Mouse (Mus musculus) stomach, embryonic 16.5 days (tissue): ENCODE data around the gene Foxd3. TPM values are rescaled to one million over a fixed set of nuclear protein-coding genes. Genes with fewer than 3 reads are reported as not detected.
A peak's percentile ranks its signal among the peaks of the same experiment; 100 is the strongest.
"Not testable (repeated sequence)": the region's sequence is repeated elsewhere in the genome, so short reads cannot be mapped to it uniquely, and the experiment has no call there.

ENCODE experiments used
- ATAC-seq: fragments of 200-750 bp; cut with Nextera tagmentation; 2 replicates; pipeline ENCODE4 v1.8.0; 2017; ENCODE audit warnings: moderate number of reproducible peaks, moderate TSS enrichment; ENCODE audit not compliant: insufficient read depth, low FRiP score
- H3K27ac ChIP-seq: fragments of 300-500 bp; sonication (generic); 2 replicates; pipeline ENCODE4 v1.5.1; 2014; ENCODE audit warnings: low read length
- H3K27me3 ChIP-seq: fragments of 300-500 bp; sonication (generic); 2 replicates; pipeline ENCODE4 v1.6.1; 2014; ENCODE audit warnings: low read length, control low read depth, mixed read lengths; ENCODE audit not compliant: control insufficient read depth, insufficient read depth
- H3K36me3 ChIP-seq: fragments of 300-500 bp; sonication (generic); 2 replicates; pipeline ENCODE4 v1.6.1; 2014; ENCODE audit warnings: low read length; ENCODE audit not compliant: control insufficient read depth, insufficient read depth
- H3K4me1 ChIP-seq: fragments of 300-500 bp; sonication (generic); 2 replicates; pipeline ENCODE4 v1.6.1; 2014; ENCODE audit warnings: low read length, control low read depth, mixed read lengths; ENCODE audit not compliant: control insufficient read depth, insufficient read depth
- H3K4me2 ChIP-seq: fragments of 300-500 bp; sonication (generic); 2 replicates; pipeline ENCODE4 v1.6.1; 2014; ENCODE audit warnings: low read depth, low read length, mixed read lengths
- H3K4me3 ChIP-seq: fragments of 300-500 bp; sonication (generic); replicated peaks from 2 replicates; pipeline ENCODE4 v1.5.1; 2014; ENCODE audit warnings: mild to moderate bottlenecking, low read length
- H3K9ac ChIP-seq: fragments of 300-500 bp; sonication (generic); 2 replicates; pipeline ENCODE4 v1.6.1; 2014; ENCODE audit warnings: low read length
- H3K9me3 ChIP-seq: fragments of 300-500 bp; sonication (generic); replicated peaks from 2 replicates; pipeline ENCODE4 v1.6.1; 2016; ENCODE audit warnings: low read length, control low read depth; ENCODE audit not compliant: control insufficient read depth
- WGBS: fragments of 180-500 bp; shearing (Covaris S2); extraction: QIAGEN DNeasy Blood & Tissue Kit; methylation state at CpG from one replicate; pipeline ENCODE4 v1.1.7; 2014; 5-methylcytosine and 5-hydroxymethylcytosine counted together
- polyA plus RNA-seq: library from polyadenylated mRNA; unstranded; fragments of >200 nt; fragmentation: Nextera tagmentation; extraction: Ambion mirVana; gene quantifications from 2 replicates; pipeline ENCODE4 v1.2.1, GENCODE M21; 2015

Gene Foxd3
- polyA plus RNA-seq, result 0.54 and 0.98 TPM in 2 replicates

GRCm38 (mm10) chr4:99655937-99656604 is at the start of gene Foxd3:
Gene Foxd3, plus strand, starts transcription at chr4:99656299.
- WGBS, result 1% methylated on average over 62 of the region's 62 CpGs
- Histone ChIP-seq H3K36me3 (no peaks in the 10 kb centered on the region), H3K9me3 (no peaks in the 10 kb centered on the region), H3K4me2 (peak within 1 kb of the TSS; percentile 47), H3K27ac (no peak within 1 kb of the TSS), H3K4me1 (peaks cover 18% of the 10 kb centered on the region), H3K27me3 (peaks cover 80% of the 10 kb centered on the region), H3K4me3 (peak within 1 kb of the TSS; percentile 38), H3K9ac (no peak within 1 kb of the TSS)
- ATAC-seq, result peak; percentile 34; the same call in 1 of the 2 replicates

- no peak for ATAC-seq
- no peaks in the 10 kb centered on the region for H3K27me3 ChIP-seq
- no peak overlapping the region for H3K27ac ChIP-seq
- no peaks in the 10 kb centered on the region for H3K4me1 ChIP-seq
- no peak overlapping the region for H3K4me2 ChIP-seq
- H3K36me3 ChIP-seq, result no peaks in the 10 kb centered on the region
- no peaks in the 10 kb centered on the region for H3K9me3 ChIP-seq
- H3K9ac ChIP-seq, result no peak overlapping the region
- WGBS, result 86% methylated on average over 10 of the region's 10 CpGs
- H3K4me3 ChIP-seq, result no peak overlapping the region
These were observed 43.9 kb upstream of the Foxd3 start for GRCm38 (mm10) chr4:99612156-99612555.

- ATAC-seq, result no peak
- no peaks in the 10 kb centered on the region for H3K4me1 ChIP-seq
- H3K4me3 ChIP-seq, result no peak overlapping the region
- H3K9me3 ChIP-seq, result no peaks in the 10 kb centered on the region
- no peak overlapping the region for H3K27ac ChIP-seq
- H3K27me3 ChIP-seq, result no peaks in the 10 kb centered on the region
- no peak overlapping the region for H3K9ac ChIP-seq
- no peak overlapping the region for H3K4me2 ChIP-seq
- no peaks in the 10 kb centered on the region for H3K36me3 ChIP-seq
- 60% methylated on average over 12 of the region's 12 CpGs for WGBS
These were observed 43.3 kb upstream of the Foxd3 start for GRCm38 (mm10) chr4:99612609-99613350.

DNA sequence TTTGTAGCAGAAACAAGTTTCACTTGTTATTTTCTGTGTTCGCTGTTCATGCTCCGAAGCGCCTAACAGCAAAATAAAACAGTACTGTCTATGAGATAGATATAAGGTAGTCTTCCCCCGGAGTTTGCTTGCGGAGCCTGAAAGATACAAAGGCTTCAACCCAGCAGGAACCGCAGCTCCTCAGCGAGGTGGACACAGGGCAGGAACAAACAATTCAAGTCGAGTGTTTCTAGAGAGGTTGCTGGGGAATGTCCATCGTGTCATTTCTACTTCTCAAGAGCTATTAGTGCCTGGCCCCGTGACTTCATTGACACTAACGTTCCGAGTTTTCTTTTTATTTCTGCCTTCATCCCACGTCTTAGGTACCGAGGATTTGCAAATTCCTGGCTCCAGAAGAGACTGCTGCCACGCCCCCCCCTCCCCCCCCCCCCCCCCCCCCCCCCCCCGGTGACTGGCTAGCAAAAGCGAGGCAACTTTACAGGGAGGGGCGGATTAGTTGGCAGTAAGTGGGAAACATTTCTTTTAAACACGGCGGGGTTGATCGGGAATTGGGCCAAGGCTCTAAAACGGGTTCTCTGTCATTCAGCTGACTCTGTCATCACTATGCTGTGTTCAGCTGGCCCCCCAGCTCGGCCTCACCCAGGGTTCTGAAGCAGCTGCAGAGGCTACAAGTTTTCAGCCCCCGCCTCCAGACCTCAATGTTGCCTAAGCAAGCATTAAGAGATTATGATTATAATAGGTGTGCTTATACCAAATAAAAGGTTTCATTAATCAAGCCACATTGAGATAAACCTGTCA is 29.9 kb upstream of the Foxd3 start:
- Histone ChIP-seq H3K27ac (no peak overlapping the region), H3K4me2 (peak overlapping the region; percentile 47), H3K4me3 (peak overlapping the region; percentile 19; the same call in 1 of the 2 replicates), H3K36me3 (no peaks in the 10 kb centered on the region), H3K9ac (no peak overlapping the region), H3K27me3 (no peaks in the 10 kb centered on the region), H3K4me1 (no peaks in the 10 kb centered on the region), H3K9me3 (no peaks in the 10 kb centered on the region)
- 10% methylated on average over 23 of the region's 24 CpGs for WGBS
- no peak for ATAC-seq

GRCm38 (mm10) chr4:99627057-99627456 is 29.0 kb upstream of the Foxd3 start:
- Histone ChIP-seq H3K36me3 (no peaks in the 10 kb centered on the region), H3K9me3 (no peaks in the 10 kb centered on the region), H3K27ac (no peak overlapping the region), H3K4me2 (no peak overlapping the region), H3K9ac (no peak overlapping the region), H3K4me3 (no peak overlapping the region), H3K27me3 (no peaks in the 10 kb centered on the region), H3K4me1 (no peaks in the 10 kb centered on the region)
- no peak for ATAC-seq
- WGBS, result 62% methylated on average over 13 of the region's 13 CpGs

DNA sequence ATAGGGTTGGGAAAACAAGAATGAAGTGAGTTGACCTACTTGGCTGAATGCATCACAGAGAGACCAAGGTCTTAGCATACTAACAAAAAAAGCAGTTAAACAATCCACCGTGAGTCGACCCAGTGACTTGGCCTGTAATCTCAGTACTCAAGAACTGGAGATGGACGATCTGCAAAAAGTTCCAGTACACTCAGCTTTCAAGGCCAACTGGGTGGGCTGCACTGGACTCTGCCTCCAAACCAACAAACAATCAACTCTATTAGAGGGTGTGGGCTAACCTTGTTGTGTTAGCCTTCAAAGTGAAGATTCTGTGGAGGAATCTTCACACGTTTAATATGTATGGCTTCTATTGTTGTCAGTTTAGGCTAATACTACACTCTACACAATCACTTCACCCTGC is 20.1 kb upstream of the Foxd3 start:
- no peaks in the 10 kb centered on the region for H3K27me3 ChIP-seq
- H3K36me3 ChIP-seq, result no peaks in the 10 kb centered on the region
- no peaks in the 10 kb centered on the region for H3K4me1 ChIP-seq
- no peaks in the 10 kb centered on the region for H3K9me3 ChIP-seq
- ATAC-seq, result no peak
- 65% methylated on average over 4 of the region's 4 CpGs for WGBS
- no peak overlapping the region for H3K4me3 ChIP-seq
- H3K27ac ChIP-seq, result no peak overlapping the region
- H3K9ac ChIP-seq, result no peak overlapping the region
- H3K4me2 ChIP-seq, result no peak overlapping the region

DNA sequence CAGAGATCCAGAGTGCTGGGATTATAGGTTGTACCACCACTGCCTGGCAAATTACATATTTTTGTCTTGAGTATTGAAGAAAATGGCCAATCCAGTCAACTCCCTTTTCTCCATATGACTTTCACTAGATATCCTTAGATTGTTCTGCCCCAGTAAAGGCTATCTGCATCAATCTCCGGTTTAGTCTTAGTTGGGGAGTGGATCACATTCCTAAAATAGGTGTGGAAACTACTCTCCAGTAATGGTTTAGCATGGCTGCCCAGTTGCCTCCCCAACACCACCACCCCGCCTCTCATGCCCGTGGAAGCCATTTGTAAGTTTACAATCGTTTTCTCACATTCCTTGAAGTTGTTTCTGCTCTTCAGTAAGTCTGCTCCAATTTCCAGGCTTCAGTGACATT is 19.4 kb upstream of the Foxd3 start:
- no peak overlapping the region for H3K9ac ChIP-seq
- no peaks in the 10 kb centered on the region for H3K9me3 ChIP-seq
- H3K27ac ChIP-seq, result no peak overlapping the region
- 82% methylated on average over 4 of the region's 4 CpGs for WGBS
- H3K27me3 ChIP-seq, result no peaks in the 10 kb centered on the region
- no peak overlapping the region for H3K4me2 ChIP-seq
- ATAC-seq, result no peak
- no peak overlapping the region for H3K4me3 ChIP-seq
- H3K36me3 ChIP-seq, result no peaks in the 10 kb centered on the region
- no peaks in the 10 kb centered on the region for H3K4me1 ChIP-seq

GRCm38 (mm10) chr4:99640619-99641018 is 15.5 kb upstream of the Foxd3 start:
- H3K4me2 ChIP-seq, ATAC-seq, H3K9me3 ChIP-seq, H3K27me3 ChIP-seq, H3K36me3 ChIP-seq, H3K4me1 ChIP-seq, H3K27ac ChIP-seq, H3K9ac ChIP-seq, H3K4me3 ChIP-seq: not testable (repeated sequence)
- 89% methylated on average over 5 of the region's 5 CpGs for WGBS

DNA sequence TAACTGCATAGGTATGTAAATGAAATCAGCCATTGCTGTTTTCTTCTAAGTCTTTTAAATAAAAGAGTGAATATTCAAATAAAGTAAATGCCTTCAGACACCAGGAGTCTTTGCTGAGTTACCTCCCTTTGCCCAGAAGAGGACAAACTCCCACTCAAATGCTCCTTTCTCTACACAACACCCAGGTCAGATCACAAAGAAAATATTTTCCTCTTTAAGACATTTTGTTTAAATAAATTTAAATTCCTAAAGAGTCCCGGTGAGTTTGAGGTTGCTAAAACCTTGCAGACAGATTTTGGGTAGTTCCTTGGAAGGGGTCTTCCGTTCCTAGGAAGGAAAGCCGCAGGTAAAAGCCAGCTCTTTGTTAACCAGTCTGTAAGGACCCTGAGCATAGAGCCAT is 14.2 kb upstream of the Foxd3 start:
- H3K27ac ChIP-seq, result no peak overlapping the region
- no peak overlapping the region for H3K4me2 ChIP-seq
- no peaks in the 10 kb centered on the region for H3K9me3 ChIP-seq
- no peaks in the 10 kb centered on the region for H3K27me3 ChIP-seq
- no peak overlapping the region for H3K9ac ChIP-seq
- ATAC-seq, result no peak
- WGBS, result 27% methylated on average over 3 of the region's 3 CpGs
- no peak overlapping the region for H3K4me3 ChIP-seq
- no peaks in the 10 kb centered on the region for H3K4me1 ChIP-seq
- no peaks in the 10 kb centered on the region for H3K36me3 ChIP-seq
